In the genomic region with DNA sequence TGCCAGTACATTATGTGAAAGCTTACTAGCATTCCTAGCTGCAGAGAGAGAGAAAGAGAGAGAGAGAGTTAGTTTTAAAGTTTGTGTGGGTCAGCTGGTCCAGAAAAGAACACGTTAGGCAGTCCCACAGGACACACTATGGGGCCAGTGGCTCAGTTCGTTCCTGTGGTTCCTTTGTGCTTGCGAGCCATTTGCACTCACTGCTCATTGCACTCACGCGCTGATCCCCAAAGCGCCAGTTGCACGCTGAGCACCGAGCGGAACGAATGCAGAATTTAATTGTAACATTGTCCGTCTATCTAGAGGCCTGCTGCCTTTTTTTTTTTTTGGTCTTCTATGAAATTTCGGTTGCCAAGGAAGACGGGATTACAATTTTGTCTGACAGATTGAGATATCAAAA, we compare ENCODE assay signal across 34 mouse cellular contexts. TPM values are rescaled to one million over a fixed set of nuclear protein-coding genes. Genes with fewer than 3 reads are reported as not detected.
A peak's percentile ranks its signal among the peaks of the same experiment; 100 is the strongest.
DNase-seq lines count a peak whose midpoint lies in the region; ATAC-seq and TF ChIP-seq lines count a peak whose summit lies in the region.
"Had no signal": no experiment of that assay in that cellular context is flagged by ENCODE, and none has a peak within 500 bp of the region (broad histone marks: within the 10 kb centered on the region; RNA-seq: fewer than 3 reads in every experiment).

No protein-coding gene starts in this region.

- peaks cover 37% of the 10 kb centered on the region for H3K27me3 ChIP-seq in forebrain, embryonic 14.5 days (replicated peaks; ENCODE audit: control insufficient read depth, insufficient read depth, low read length)
- peaks cover 28% of the 10 kb centered on the region for H3K27me3 ChIP-seq in forebrain, embryonic 16.5 days (replicated peaks; ENCODE audit: control insufficient read depth, insufficient read depth, low read length)
- H3K27me3 ChIP-seq in midbrain, embryonic 11.5 days (ENCODE audit: control insufficient read depth, insufficient read depth, low read length), result peaks cover 48% of the 10 kb centered on the region
- H3K27me3 ChIP-seq in midbrain, embryonic 10.5 days (ENCODE audit: low read depth, poor library complexity, severe bottlenecking), result peaks cover 51% of the 10 kb centered on the region
- H3K27me3 ChIP-seq in midbrain, embryonic 14.5 days (ENCODE audit: control insufficient read depth, insufficient read depth, low read length), result peaks cover 42% of the 10 kb centered on the region
- peaks cover 17% of the 10 kb centered on the region for H3K27me3 ChIP-seq in midbrain, postnatal 0 days (ENCODE audit: insufficient read depth, low read length)

- H3K36me3 ChIP-seq in forebrain, embryonic 14.5 days (ENCODE audit: control insufficient read depth, insufficient read depth, low read length), result no peaks in the 10 kb centered on the region
- H3K36me3 ChIP-seq in forebrain, embryonic 16.5 days (ENCODE audit: control insufficient read depth, insufficient read depth), result no peaks in the 10 kb centered on the region
- H3K36me3 ChIP-seq in midbrain, embryonic 11.5 days (ENCODE audit: control insufficient read depth, insufficient read depth, low read length), result no peaks in the 10 kb centered on the region
- H3K36me3 ChIP-seq in midbrain, embryonic 10.5 days, result no peaks in the 10 kb centered on the region
- H3K36me3 ChIP-seq in midbrain, embryonic 14.5 days (ENCODE audit: control insufficient read depth, insufficient read depth, low read length), result no peaks in the 10 kb centered on the region
- H3K36me3 ChIP-seq in midbrain, postnatal 0 days (ENCODE audit: insufficient read depth, low read length), result no peaks in the 10 kb centered on the region
- H3K36me3 ChIP-seq: embryonic facial prominence, embryonic 10.5 days; embryonic facial prominence, embryonic 13.5 days; forebrain, embryonic 12.5 days; G1E; hindbrain, embryonic 15.5 days had no signal

- TF ChIP-seq CTCF in midbrain, postnatal 0 days (IDR thresholded peaks at IDR 0.05), result no peak
- no peak for TF ChIP-seq CTCF in brain, embryonic 14.5 days (IDR thresholded peaks at IDR 0.05; ENCODE audit: borderline replicate concordance, extremely low read depth, insufficient read depth, insufficient read length)

- no peak overlapping the region for H3K27ac ChIP-seq in forebrain, embryonic 14.5 days (ENCODE audit: low read depth, low read length)
- H3K27ac ChIP-seq in forebrain, embryonic 16.5 days (ENCODE audit: low read length), result no peak overlapping the region
- no peak overlapping the region for H3K27ac ChIP-seq in midbrain, embryonic 11.5 days (ENCODE audit: low read depth, low read length)
- H3K27ac ChIP-seq in midbrain, embryonic 10.5 days (replicated peaks), result no peak overlapping the region
- H3K27ac ChIP-seq in midbrain, embryonic 14.5 days (replicated peaks; ENCODE audit: low read depth, low read length), result no peak overlapping the region
- H3K27ac ChIP-seq in midbrain, postnatal 0 days (ENCODE audit: low read depth, low read length), result no peak overlapping the region
- H3K27ac ChIP-seq: embryonic facial prominence, embryonic 10.5 days; embryonic facial prominence, embryonic 13.5 days; forebrain, embryonic 12.5 days; gastrocnemius, adult 2 months; hindbrain, embryonic 15.5 days had no signal

- H3K4me2 ChIP-seq in forebrain, embryonic 14.5 days (ENCODE audit: low read length), result no peak overlapping the region
- no peak overlapping the region for H3K4me2 ChIP-seq in forebrain, embryonic 16.5 days (ENCODE audit: low read length)
- no peak overlapping the region for H3K4me2 ChIP-seq in midbrain, embryonic 11.5 days
- no peak overlapping the region for H3K4me2 ChIP-seq in midbrain, embryonic 14.5 days (ENCODE audit: low read length)
- no peak overlapping the region for H3K4me2 ChIP-seq in midbrain, postnatal 0 days (ENCODE audit: low read depth, low read length, poor library complexity, severe bottlenecking)
- H3K4me2 ChIP-seq: embryonic facial prominence, embryonic 13.5 days; forebrain, embryonic 12.5 days; heart, embryonic 11.5 days; hindbrain, embryonic 15.5 days had no signal

- no peak for TF ChIP-seq POLR2A in brain, embryonic 14.5 days (IDR thresholded peaks at IDR 0.05; ENCODE audit: borderline replicate concordance, extremely low read depth, insufficient read depth, insufficient read length, poor library complexity, severe bottlenecking)

- H3K4me1 ChIP-seq in forebrain, embryonic 14.5 days (ENCODE audit: control insufficient read depth, insufficient read depth, low read length), result no peaks in the 10 kb centered on the region
- no peaks in the 10 kb centered on the region for H3K4me1 ChIP-seq in forebrain, embryonic 16.5 days (replicated peaks; ENCODE audit: control insufficient read depth, insufficient read depth, low read length)
- H3K4me1 ChIP-seq in midbrain, embryonic 11.5 days (ENCODE audit: control insufficient read depth, insufficient read depth, low read length), result no peaks in the 10 kb centered on the region
- H3K4me1 ChIP-seq in midbrain, embryonic 10.5 days, result no peaks in the 10 kb centered on the region
- no peaks in the 10 kb centered on the region for H3K4me1 ChIP-seq in midbrain, embryonic 14.5 days (ENCODE audit: control insufficient read depth, insufficient read depth, low read length)
- H3K4me1 ChIP-seq in midbrain, postnatal 0 days (ENCODE audit: insufficient read depth, low read length), result no peaks in the 10 kb centered on the region
- H3K4me1 ChIP-seq: embryonic facial prominence, embryonic 10.5 days; embryonic facial prominence, embryonic 13.5 days; forebrain, embryonic 12.5 days; hindbrain, embryonic 15.5 days had no signal

- H3K9ac ChIP-seq in forebrain, embryonic 14.5 days (ENCODE audit: low read length), result no peak overlapping the region
- H3K9ac ChIP-seq in forebrain, embryonic 16.5 days (replicated peaks; ENCODE audit: low read depth, low read length), result no peak overlapping the region
- no peak overlapping the region for H3K9ac ChIP-seq in midbrain, embryonic 11.5 days (ENCODE audit: low read length)
- no peak overlapping the region for H3K9ac ChIP-seq in midbrain, embryonic 14.5 days (replicated peaks; ENCODE audit: low read length)
- H3K9ac ChIP-seq in midbrain, postnatal 0 days (replicated peaks; ENCODE audit: low read length, poor library complexity, severe bottlenecking), result no peak overlapping the region
- H3K9ac ChIP-seq: embryonic facial prominence, embryonic 13.5 days; forebrain, embryonic 12.5 days; forebrain, postnatal 0 days; hindbrain, embryonic 15.5 days had no signal

- 21% methylated on average over 13 of the region's 13 CpGs for WGBS in forebrain, embryonic 14.5 days
- WGBS in forebrain, embryonic 16.5 days, result 22% methylated on average over 12 of the region's 13 CpGs
- WGBS in midbrain, embryonic 11.5 days, result 14% methylated on average over 12 of the region's 13 CpGs
- WGBS in midbrain, embryonic 10.5 days, result 19% methylated on average over 13 of the region's 13 CpGs
- WGBS in midbrain, embryonic 14.5 days, result 18% methylated on average over 12 of the region's 13 CpGs
- WGBS in midbrain, postnatal 0 days, result 20% methylated on average over 12 of the region's 13 CpGs

- no peak overlapping the region for H3K4me3 ChIP-seq in forebrain, embryonic 14.5 days (ENCODE audit: low read depth, low read length)
- no peak overlapping the region for H3K4me3 ChIP-seq in forebrain, embryonic 16.5 days (replicated peaks; ENCODE audit: low read length)
- no peak overlapping the region for H3K4me3 ChIP-seq in midbrain, embryonic 11.5 days (ENCODE audit: low read depth, low read length)
- no peak overlapping the region for H3K4me3 ChIP-seq in midbrain, embryonic 10.5 days
- H3K4me3 ChIP-seq in midbrain, embryonic 14.5 days (replicated peaks; ENCODE audit: low read depth, low read length), result no peak overlapping the region
- H3K4me3 ChIP-seq in midbrain, postnatal 0 days (ENCODE audit: low read depth, low read length), result no peak overlapping the region
- H3K4me3 ChIP-seq: embryonic facial prominence, embryonic 10.5 days; embryonic facial prominence, embryonic 13.5 days; erythroblast, embryonic 14.5 days; forebrain, embryonic 12.5 days; gastrocnemius, adult 2 months; hindbrain, embryonic 15.5 days had no signal

- H3K9me3 ChIP-seq in forebrain, embryonic 14.5 days (replicated peaks; ENCODE audit: control insufficient read depth, low read length), result no peaks in the 10 kb centered on the region
- H3K9me3 ChIP-seq in forebrain, embryonic 16.5 days (ENCODE audit: control insufficient read depth, low read length), result no peaks in the 10 kb centered on the region
- H3K9me3 ChIP-seq in midbrain, embryonic 11.5 days (ENCODE audit: control insufficient read depth, low read length), result no peaks in the 10 kb centered on the region
- no peaks in the 10 kb centered on the region for H3K9me3 ChIP-seq in midbrain, embryonic 10.5 days (replicated peaks)
- H3K9me3 ChIP-seq in midbrain, embryonic 14.5 days (ENCODE audit: control insufficient read depth, low read length), result no peaks in the 10 kb centered on the region
- H3K9me3 ChIP-seq in midbrain, postnatal 0 days (ENCODE audit: low read length), result no peaks in the 10 kb centered on the region
- H3K9me3 ChIP-seq: embryonic facial prominence, embryonic 10.5 days; embryonic facial prominence, embryonic 13.5 days; forebrain, embryonic 12.5 days; G1E; hindbrain, embryonic 15.5 days had no signal

- no peak for ATAC-seq in forebrain, embryonic 14.5 days
- no peak for ATAC-seq in forebrain, embryonic 16.5 days
- peak; percentile 73 for ATAC-seq in midbrain, embryonic 11.5 days (ENCODE audit: low FRiP score)
- ATAC-seq in midbrain, embryonic 14.5 days (ENCODE audit: low FRiP score, low TSS enrichment), result no peak
- ATAC-seq in midbrain, postnatal 0 days (ENCODE audit: low FRiP score), result no peak
- ATAC-seq: forebrain, postnatal 0 days had no signal

- DNase-seq in forebrain, embryonic 14.5 days (ENCODE audit: low spot score), result peak; percentile 23
- peak; percentile 87 for DNase-seq in midbrain, embryonic 11.5 days (ENCODE audit: low spot score, missing footprints)
- DNase-seq in midbrain, embryonic 10.5 days (ENCODE audit: low spot score), result no peak
- peak; percentile 57 for DNase-seq in midbrain, embryonic 14.5 days
- DNase-seq in midbrain, postnatal 0 days (ENCODE audit: low spot score), result no peak
- DNase-seq in brain, embryonic 14.5 days (ENCODE audit: low read depth), result peak; percentile 44
- no peak for DNase-seq in ovary, adult 18-20 months (ENCODE audit: low spot score)
- DNase-seq: adrenal gland, adult 2 months; adrenal gland, postnatal 14 days; cerebellum, adult 11-12 months; cerebellum, adult 8-10 months; cerebellum, postnatal 36 days; embryo, embryonic 11 days; forebrain, postnatal 0 days; gastrocnemius, adult 2 months; gastrocnemius, postnatal 14 days; heart, adult 11 months had no signal

RNA-seq across cellular contexts. Expression of a gene that starts 15.4 kb away (rescaled TPM):
- polyA plus RNA-seq in forebrain, embryonic 14.5 days (2014; fragmentation: Nextera tagmentation; extraction: Ambion mirVana), result not detected in 2 replicates
- not detected in 2 replicates for polyA plus RNA-seq in forebrain, embryonic 16.5 days (2015; fragmentation: Nextera tagmentation; extraction: Ambion mirVana)
- polyA plus RNA-seq in midbrain, embryonic 11.5 days (2014; fragmentation: Nextera tagmentation; extraction: Ambion mirVana), result not detected in 2 replicates
- polyA plus RNA-seq in midbrain, embryonic 10.5 days (2016; fragmentation: Nextera tagmentation; extraction: Ambion mirVana), result not detected in 2 replicates
- polyA plus RNA-seq in midbrain, embryonic 14.5 days (2014; fragmentation: Nextera tagmentation; extraction: Ambion mirVana), result not detected in 2 replicates
- not detected in 2 replicates for total RNA-seq in midbrain, postnatal 0 days (2014; rRNA removed)
- polyA plus RNA-seq in midbrain, postnatal 0 days (2015; fragmentation: Nextera tagmentation; extraction: Ambion mirVana), result not detected in 2 replicates
- not detected in 2 replicates for polyA plus RNA-seq in brain, embryonic 14.5 days (2012; rRNA removed)
- total RNA-seq: adrenal gland, adult 2 months; adrenal gland, postnatal 14 days; adrenal gland, postnatal 4 days; forebrain, postnatal 0 days; G1E; gastrocnemius, adult 2 months; gastrocnemius, postnatal 14 days; gastrocnemius, postnatal 4 days; heart, adult 8-10 months; heart, postnatal 25 days; hematopoietic stem cell, adult 5-6 weeks had no signal
- polyA plus RNA-seq: adrenal gland, adult 2 months; cortical plate, adult 2 months; embryonic facial prominence, embryonic 10.5 days; embryonic facial prominence, embryonic 13.5 days; erythroblast, embryonic 14.5 days; forebrain, embryonic 12.5 days; forebrain, postnatal 0 days; frontal cortex, adult 2 months; G1E; heart, embryonic 11.5 days; heart, embryonic 14.5 days; heart, postnatal 0 days; hindbrain, embryonic 15.5 days had no signal

RNA-seq across cellular contexts. Expression of a gene that starts 57.1 kb away (rescaled TPM):
- 6.0 and 7.4 TPM in 2 replicates for polyA plus RNA-seq in forebrain, embryonic 14.5 days (2014; fragmentation: Nextera tagmentation; extraction: Ambion mirVana)
- 7.1 and 7.3 TPM in 2 replicates for polyA plus RNA-seq in forebrain, embryonic 16.5 days (2015; fragmentation: Nextera tagmentation; extraction: Ambion mirVana)
- polyA plus RNA-seq in midbrain, embryonic 11.5 days (2014; fragmentation: Nextera tagmentation; extraction: Ambion mirVana), result 13.4 and 15.1 TPM in 2 replicates
- 12.3 and 13.2 TPM in 2 replicates for polyA plus RNA-seq in midbrain, embryonic 10.5 days (2016; fragmentation: Nextera tagmentation; extraction: Ambion mirVana)
- polyA plus RNA-seq in midbrain, embryonic 14.5 days (2014; fragmentation: Nextera tagmentation; extraction: Ambion mirVana), result 11.4 and 11.7 TPM in 2 replicates
- 14.8 and 16.3 TPM in 2 replicates for total RNA-seq in midbrain, postnatal 0 days (2014; rRNA removed)
- 6.7 and 8.8 TPM in 2 replicates for polyA plus RNA-seq in midbrain, postnatal 0 days (2015; fragmentation: Nextera tagmentation; extraction: Ambion mirVana)
- 2.2 and 3.9 TPM in 2 replicates for polyA plus RNA-seq in brain, embryonic 14.5 days (2012; rRNA removed)

Comparison
In these comparisons a context has a peak if more than half of its experiments do, and no peak if none do; other contexts are left out.
1. DNase-seq: peak in forebrain, embryonic 14.5 days (single experiment), midbrain, embryonic 11.5 days (single experiment), midbrain, embryonic 14.5 days (single experiment) and brain, embryonic 14.5 days (single experiment); none in midbrain, embryonic 10.5 days (single experiment), midbrain, postnatal 0 days (single experiment) and ovary, adult 18-20 months (single experiment).